Mouse (Mus musculus) embryonic fibroblast, embryonic 13.5 days (primary cell): ENCODE results near the gene Tubg2.

Source experiments
- CTCF ChIP-seq: IDR thresholded peaks from 2 replicates; pipeline ENCODE4 v1.5.1; 2011; ENCODE audit warnings: mild to moderate bottlenecking, control low read depth, low read length, moderate library complexity, borderline replicate concordance; ENCODE audit not compliant: insufficient read depth
- POLR2A ChIP-seq: IDR thresholded peaks from 2 replicates; pipeline ENCODE4 v1.6.1; 2011; ENCODE audit warnings: low read depth, mild to moderate bottlenecking, control low read depth, low read length, moderate library complexity

DNA sequence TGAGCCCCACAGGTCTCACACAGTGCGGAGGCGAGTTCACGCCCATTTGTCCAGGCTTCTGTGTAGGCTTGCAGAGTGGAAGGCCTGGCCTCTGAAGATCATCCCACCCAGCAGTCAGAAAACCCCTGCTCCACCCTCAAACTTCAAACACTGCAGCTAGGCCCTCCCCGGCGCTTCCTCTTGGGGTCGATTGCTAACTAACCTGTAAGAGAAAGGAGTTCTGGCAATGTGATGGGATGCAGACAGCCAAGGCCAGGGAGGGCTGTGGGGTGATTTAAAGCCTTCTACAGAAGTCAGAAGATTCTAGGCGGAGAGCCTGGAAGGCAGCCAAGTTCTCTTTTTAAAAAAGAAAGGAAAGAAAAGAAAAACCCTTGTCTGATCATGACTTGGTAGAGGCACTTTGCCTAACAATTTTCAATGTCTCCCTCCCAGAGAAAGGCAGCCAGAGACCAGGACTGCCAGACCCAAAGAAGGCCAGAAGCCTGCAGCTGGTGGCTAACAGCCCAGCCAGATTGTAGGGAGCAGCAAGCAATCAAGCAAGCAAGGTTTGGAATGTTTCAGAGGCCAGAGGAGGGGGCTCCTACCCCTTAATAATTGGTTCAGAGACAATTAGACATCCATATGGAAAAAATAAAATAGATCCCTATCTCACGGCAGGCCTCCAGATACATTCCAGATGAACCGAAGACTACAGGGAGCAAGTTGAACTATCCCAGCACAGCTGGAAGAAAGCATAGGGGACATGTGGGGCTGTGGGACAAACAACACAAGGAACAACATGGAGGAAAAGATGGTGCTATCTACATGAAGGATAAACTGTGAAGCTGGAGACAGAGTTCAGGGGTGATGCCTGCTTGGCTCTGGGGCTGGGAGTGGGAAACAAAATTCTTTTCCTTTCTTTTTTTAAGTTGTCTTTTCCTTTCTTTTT lies 6.3 kb upstream of the Tubg2 start:
- TF ChIP-seq CTCF (no peak), POLR2A (no peak)
